Mouse (Mus musculus) forebrain, embryonic 16.5 days (tissue): ENCODE results near the gene Ggct. TPM values are rescaled to one million over a fixed set of nuclear protein-coding genes. Genes with fewer than 3 reads are reported as not detected.

ENCODE experiments used
- ATAC-seq: fragments of 200-750 bp; cut with Nextera tagmentation; 2 replicates; pipeline ENCODE4 v1.8.0; 2017; ENCODE audit warnings: mild to moderate bottlenecking, moderate library complexity
- H3K27ac ChIP-seq: fragments of 300-500 bp; sonication (generic); 2 replicates; pipeline ENCODE4 v1.5.1; 2014; ENCODE audit warnings: low read length, control low read depth
- H3K27me3 ChIP-seq: fragments of 300-500 bp; sonication (generic); replicated peaks from 2 replicates; pipeline ENCODE4 v1.6.1; 2014; ENCODE audit warnings: low read length; ENCODE audit not compliant: control insufficient read depth, insufficient read depth
- H3K36me3 ChIP-seq: fragments of 300-500 bp; sonication (generic); 2 replicates; pipeline ENCODE4 v1.6.1; 2014; ENCODE audit not compliant: control insufficient read depth, insufficient read depth
- H3K4me1 ChIP-seq: fragments of 300-500 bp; sonication (generic); replicated peaks from 2 replicates; pipeline ENCODE4 v1.6.1; 2014; ENCODE audit warnings: low read length; ENCODE audit not compliant: control insufficient read depth, insufficient read depth
- H3K4me2 ChIP-seq: fragments of 300-500 bp; sonication (generic); 2 replicates; pipeline ENCODE4 v1.6.1; 2014; ENCODE audit warnings: mild to moderate bottlenecking, low read length, control low read depth
- H3K4me3 ChIP-seq: fragments of 300-500 bp; sonication (generic); replicated peaks from 2 replicates; pipeline ENCODE4 v1.5.1; 2014; ENCODE audit warnings: mild to moderate bottlenecking, low read length, control low read depth
- H3K9ac ChIP-seq: fragments of 300-500 bp; sonication (generic); replicated peaks from 2 replicates; pipeline ENCODE4 v1.6.1; 2014; ENCODE audit warnings: low read depth, low read length, control low read depth
- H3K9me3 ChIP-seq: fragments of 300-500 bp; sonication (generic); 2 replicates; pipeline ENCODE4 v1.6.1; 2016; ENCODE audit warnings: low read length; ENCODE audit not compliant: control insufficient read depth
- WGBS: fragments of 180-500 bp; shearing (Covaris S2); extraction: QIAGEN DNeasy Blood & Tissue Kit; methylation state at CpG from one replicate; pipeline ENCODE4 v1.1.7; 2014; 5-methylcytosine and 5-hydroxymethylcytosine counted together
- polyA plus RNA-seq: library from polyadenylated mRNA; unstranded; fragments of >200 nt; fragmentation: Nextera tagmentation; extraction: Ambion mirVana; gene quantifications from 2 replicates; pipeline ENCODE4 v1.2.1, GENCODE M21; 2015

Ggct gene
- polyA plus RNA-seq, 1 experiment from 2014 or later, result 18.9 TPM

DNA sequence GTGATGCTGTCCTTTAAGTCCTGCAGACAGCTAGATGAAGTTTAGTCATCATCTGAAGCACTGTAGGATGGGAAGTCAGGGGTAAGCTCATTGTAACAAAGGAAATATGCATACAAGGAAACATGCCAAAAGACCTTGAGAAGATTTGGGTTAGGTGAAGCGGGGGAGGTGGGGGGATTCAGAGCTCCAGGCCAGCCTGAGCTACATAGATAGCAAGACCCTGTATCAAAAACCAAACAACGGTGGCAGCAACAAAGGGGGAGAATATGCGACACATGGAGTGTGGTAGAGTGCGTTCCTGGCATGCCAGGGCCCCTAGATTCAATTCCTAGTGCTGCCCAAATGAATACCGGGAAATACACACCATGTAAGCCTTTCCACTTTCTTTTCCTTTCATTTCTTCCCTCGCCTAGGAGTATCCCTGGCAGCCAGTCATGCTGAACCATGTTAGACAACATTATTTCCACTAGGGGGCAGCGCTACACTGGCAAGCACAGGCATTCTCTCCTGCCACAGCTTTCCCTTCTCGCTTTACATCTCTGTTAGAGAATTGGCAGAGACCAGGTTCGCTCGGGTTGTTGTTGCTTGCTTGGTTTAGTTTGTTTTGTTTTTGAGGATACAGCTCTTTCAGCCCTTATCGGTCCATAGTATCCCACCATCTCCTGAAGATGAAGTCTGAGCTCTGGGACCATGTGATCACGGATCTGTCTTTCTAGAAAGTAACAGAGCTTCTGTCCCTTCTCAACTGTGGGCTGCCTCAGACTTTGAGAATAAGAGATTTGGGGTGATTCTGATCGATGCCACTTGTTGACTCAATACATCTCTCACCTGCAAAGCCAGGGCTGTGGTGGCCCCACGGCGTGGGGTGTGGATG, 24.2 kb upstream of the Ggct start:
- no peak overlapping the region for H3K4me2 ChIP-seq

DNA sequence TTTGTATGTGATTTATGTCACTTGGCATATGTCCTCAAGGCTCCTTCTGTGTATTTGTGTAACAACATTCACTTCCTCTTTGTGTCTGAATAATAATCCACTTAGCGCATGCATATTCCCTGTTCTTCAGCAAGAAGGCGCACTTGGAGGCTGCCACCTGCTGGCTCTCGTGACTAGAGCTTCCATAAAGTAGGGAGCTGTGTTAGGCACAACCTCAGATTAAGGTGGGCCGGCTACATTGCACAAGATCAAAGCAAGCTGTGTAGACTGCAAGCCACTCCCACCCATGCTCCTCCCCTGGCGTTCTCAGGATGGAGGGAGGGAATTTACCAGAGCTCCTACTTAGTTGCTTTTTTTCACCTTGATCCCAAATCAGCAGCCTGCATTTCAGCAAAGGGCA, 23.5 kb upstream of the Ggct start:
- Histone ChIP-seq H3K27ac (no peak overlapping the region), H3K9ac (no peak overlapping the region), H3K36me3 (no peaks in the 10 kb centered on the region), H3K9me3 (no peaks in the 10 kb centered on the region), H3K27me3 (peaks cover 12% of the 10 kb centered on the region; the same call in 1 of the 2 replicates), H3K4me1 (peaks cover 5% of the 10 kb centered on the region; the same call in 1 of the 2 replicates), H3K4me3 (no peak overlapping the region), H3K4me2 (no peak overlapping the region)
- 11% methylated on average over 5 of the region's 5 CpGs for WGBS
- ATAC-seq, result peak; percentile 69

More for the DNA sequence above, 24.2 kb upstream of the Ggct start:
- Histone ChIP-seq H3K9ac (no peak overlapping the region), H3K36me3 (no peaks in the 10 kb centered on the region), H3K4me3 (no peak overlapping the region), H3K4me1 (peaks cover 5% of the 10 kb centered on the region; the same call in 1 of the 2 replicates), H3K9me3 (no peaks in the 10 kb centered on the region), H3K27me3 (peaks cover 7% of the 10 kb centered on the region; the same call in 1 of the 2 replicates), H3K27ac (no peak overlapping the region)
- WGBS, result 28% methylated on average over 15 of the region's 15 CpGs
- ATAC-seq, result peak; percentile 85

GRCm38 (mm10) chr6:55014184-55014583, 21.4 kb upstream of the Ggct start:
- H3K4me3 ChIP-seq, result no peak overlapping the region
- peaks cover 19% of the 10 kb centered on the region for H3K27me3 ChIP-seq
- no peak for ATAC-seq

GRCm38 (mm10) chr6:55012516-55012915, 19.8 kb upstream of the Ggct start:
- Histone ChIP-seq H3K4me3 (no peak overlapping the region), H3K4me1 (peaks cover 11% of the 10 kb centered on the region), H3K36me3 (no peaks in the 10 kb centered on the region), H3K9me3 (no peaks in the 10 kb centered on the region), H3K4me2 (no peak overlapping the region), H3K9ac (no peak overlapping the region), H3K27ac (no peak overlapping the region), H3K27me3 (peaks cover 30% of the 10 kb centered on the region)
- 89% methylated on average over 7 of the region's 7 CpGs for WGBS
- ATAC-seq, result no peak

More at GRCm38 (mm10) chr6:55014184-55014583, 21.4 kb upstream of the Ggct start:
- peaks cover 11% of the 10 kb centered on the region for H3K4me1 ChIP-seq
- 90% methylated on average over 3 of the region's 3 CpGs for WGBS
- no peak overlapping the region for H3K27ac ChIP-seq
- H3K36me3 ChIP-seq, result no peaks in the 10 kb centered on the region
- H3K9ac ChIP-seq, result no peak overlapping the region
- H3K9me3 ChIP-seq, result no peaks in the 10 kb centered on the region
- H3K4me2 ChIP-seq, result no peak overlapping the region

DNA sequence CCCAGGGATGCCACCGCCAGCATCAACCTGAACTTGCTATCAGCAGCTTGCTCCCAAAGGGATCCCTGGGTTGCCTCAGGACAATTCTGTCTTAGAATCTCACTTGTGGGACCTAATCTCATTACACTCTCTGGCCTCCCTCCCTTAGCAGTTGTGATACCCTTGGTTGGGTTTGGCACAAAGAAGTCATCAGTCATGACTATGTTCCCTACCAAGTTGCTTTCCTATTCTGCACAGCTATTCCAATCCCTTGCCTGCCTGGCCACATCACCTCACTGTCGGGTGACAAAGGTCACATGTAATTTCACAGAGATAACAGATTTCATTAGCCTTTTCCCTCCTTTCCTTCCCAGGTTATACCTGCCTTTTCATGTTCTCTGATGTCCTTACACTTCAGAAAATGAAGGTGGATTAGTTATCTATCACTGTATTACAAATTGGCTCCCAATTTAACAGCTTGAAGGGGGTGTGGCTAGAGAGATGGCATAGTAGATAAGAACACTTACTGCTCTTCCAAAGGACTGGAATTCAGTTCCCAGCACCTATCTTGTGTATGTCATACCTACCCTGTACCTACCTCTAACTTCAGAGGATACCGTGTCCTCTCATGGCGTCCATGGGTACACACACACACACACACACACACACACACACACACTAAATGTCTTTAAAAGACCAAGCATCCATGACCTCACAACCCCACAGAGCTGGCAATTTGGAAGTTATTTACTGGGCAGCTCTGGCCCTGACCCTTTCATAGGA, 17.8 kb upstream of the Ggct start:
- H3K36me3 ChIP-seq, result no peaks in the 10 kb centered on the region
- no peaks in the 10 kb centered on the region for H3K9me3 ChIP-seq
- 77% methylated on average over 3 of the region's 4 CpGs for WGBS
- no peak overlapping the region for H3K4me3 ChIP-seq
- peaks cover 34% of the 10 kb centered on the region for H3K27me3 ChIP-seq
- no peak for ATAC-seq
- H3K9ac ChIP-seq, result no peak overlapping the region
- H3K4me1 ChIP-seq, result peaks cover 6% of the 10 kb centered on the region
- no peak overlapping the region for H3K27ac ChIP-seq
- H3K4me2 ChIP-seq, result no peak overlapping the region

GRCm38 (mm10) chr6:55009391-55010230, 16.9 kb upstream of the Ggct start:
- peak; percentile 45 for ATAC-seq
- peaks cover 41% of the 10 kb centered on the region for H3K27me3 ChIP-seq
- H3K36me3 ChIP-seq, result no peaks in the 10 kb centered on the region
- H3K9ac ChIP-seq, result 0 out of 2 replicates have a peak overlapping the region, but pooled peaks have one; percentile 16
- no peaks in the 10 kb centered on the region for H3K9me3 ChIP-seq
- no peak overlapping the region for H3K27ac ChIP-seq
- H3K4me2 ChIP-seq, result peak overlapping the region; percentile 23
- peaks cover 6% of the 10 kb centered on the region for H3K4me1 ChIP-seq
- 9% methylated on average over 16 of the region's 16 CpGs for WGBS
- no peak overlapping the region; the same call in 1 of the 2 replicates for H3K4me3 ChIP-seq

DNA sequence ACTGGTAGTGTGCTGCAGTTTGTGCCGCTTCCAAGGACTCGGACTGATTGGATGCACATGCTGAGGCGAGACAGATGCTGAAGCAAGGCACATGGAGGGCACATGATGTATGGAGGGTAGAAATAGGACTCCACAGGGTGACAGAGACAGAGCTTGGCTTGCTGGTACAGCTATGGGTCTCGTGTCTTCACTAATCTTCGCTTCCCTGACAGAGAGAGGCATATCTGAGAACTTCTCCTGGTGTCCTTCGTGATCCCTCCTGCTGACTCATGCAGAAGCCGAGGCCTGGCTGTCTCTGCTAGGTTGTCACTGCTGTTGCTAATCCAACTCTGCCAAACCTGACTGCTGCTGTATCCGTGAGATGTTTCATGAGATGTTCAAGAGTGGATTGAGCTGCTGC, 15.7 kb upstream of the Ggct start:
- WGBS, result 89% methylated on average over 8 of the region's 8 CpGs
- no peak for ATAC-seq

GRCm38 (mm10) chr6:55003559-55003958, 10.8 kb upstream of the Ggct start:
- H3K27ac ChIP-seq, result no peak overlapping the region
- peaks cover 29% of the 10 kb centered on the region for H3K27me3 ChIP-seq
- H3K9me3 ChIP-seq, result no peaks in the 10 kb centered on the region
- 79% methylated on average over 4 of the region's 4 CpGs for WGBS
- no peak overlapping the region for H3K4me2 ChIP-seq
- H3K4me1 ChIP-seq, result no peaks in the 10 kb centered on the region
- H3K36me3 ChIP-seq, result no peaks in the 10 kb centered on the region
- H3K9ac ChIP-seq, result no peak overlapping the region
- no peak overlapping the region for H3K4me3 ChIP-seq
- no peak for ATAC-seq

More for the DNA sequence above, 15.7 kb upstream of the Ggct start:
- H3K4me1 ChIP-seq, result peaks cover 6% of the 10 kb centered on the region
- no peaks in the 10 kb centered on the region for H3K36me3 ChIP-seq
- no peak overlapping the region for H3K4me2 ChIP-seq
- no peak overlapping the region for H3K9ac ChIP-seq
- peaks cover 41% of the 10 kb centered on the region for H3K27me3 ChIP-seq
- no peak overlapping the region for H3K27ac ChIP-seq
- H3K9me3 ChIP-seq, result no peaks in the 10 kb centered on the region
- H3K4me3 ChIP-seq, result no peak overlapping the region
